Mouse (Mus musculus) kidney, postnatal 0 days (tissue): ENCODE measurements around the gene Pon2. TPM values are rescaled to one million over a fixed set of nuclear protein-coding genes. Genes with fewer than 3 reads are reported as not detected.

Source experiments
- ATAC-seq: fragments of 200-750 bp; cut with Nextera tagmentation; replicated peaks from 2 replicates; pipeline ENCODE4 v1.8.0; 2017; ENCODE audit warnings: low read depth, moderate number of reproducible peaks, moderate TSS enrichment, moderate library complexity; ENCODE audit not compliant: low FRiP score
- DNase-seq: peaks from one replicate; pipeline ENCODE4 v3.0.0-alpha.2; 2016; ENCODE audit warnings: low spot score
- H3K27ac ChIP-seq: fragments of 300-500 bp; sonication (generic); 2 replicates; pipeline ENCODE4 v1.5.1; 2014; ENCODE audit warnings: mild to moderate bottlenecking
- H3K27me3 ChIP-seq: fragments of 300-500 bp; sonication (generic); 2 replicates; pipeline ENCODE4 v1.6.1; 2014; ENCODE audit warnings: low read length, mixed read lengths; ENCODE audit not compliant: insufficient read depth
- H3K36me3 ChIP-seq: fragments of 300-500 bp; sonication (generic); 2 replicates; pipeline ENCODE4 v1.6.1; 2014; ENCODE audit warnings: low read length, mixed read lengths; ENCODE audit not compliant: insufficient read depth
- H3K4me1 ChIP-seq: fragments of 300-500 bp; sonication (generic); replicated peaks from 2 replicates; pipeline ENCODE4 v1.6.1; 2014; ENCODE audit warnings: antibody characterized with exemption, low read length, mixed read lengths; ENCODE audit not compliant: insufficient read depth
- H3K4me2 ChIP-seq: fragments of 300-500 bp; sonication (generic); 2 replicates; pipeline ENCODE4 v1.6.1; 2014; ENCODE audit warnings: mild to moderate bottlenecking, low read length, moderate library complexity, mixed read lengths
- H3K4me3 ChIP-seq: fragments of 300-500 bp; sonication (generic); replicated peaks from 2 replicates; pipeline ENCODE4 v1.5.1; 2014; ENCODE audit warnings: low read depth, low read length
- H3K9ac ChIP-seq: fragments of 300-500 bp; sonication (generic); 2 replicates; pipeline ENCODE4 v1.6.1; 2014; ENCODE audit warnings: low read depth, low read length
- H3K9me3 ChIP-seq: fragments of 300-500 bp; sonication (generic); replicated peaks from 2 replicates; pipeline ENCODE4 v1.6.1; 2016; ENCODE audit warnings: low read length, inconsistent platforms, mixed read lengths
- CTCF ChIP-seq: IDR thresholded peaks from 2 replicates; pipeline ENCODE4 v1.5.1; 2016; ENCODE audit warnings: antibody characterized with exemption, low read depth, mild to moderate bottlenecking, moderate library complexity
- WGBS: fragments of 180-500 bp; shearing (Covaris S2); extraction: QIAGEN DNeasy Blood & Tissue Kit; methylation state at CpG from one replicate; pipeline ENCODE4 v1.1.7; 2014; 5-methylcytosine and 5-hydroxymethylcytosine counted together
- polyA plus RNA-seq: library from polyadenylated mRNA; unstranded; fragments of >200 nt; fragmentation: Nextera tagmentation; extraction: Ambion mirVana; gene quantifications from 2 replicates; pipeline ENCODE4 v1.2.1, GENCODE M21; 2015

Gene Pon2
- polyA plus RNA-seq, 1 experiment from 2014 or later: 25.8 TPM

GRCm38 (mm10) chr6:5309595-5310197 is 11.4 kb upstream of the Pon2 start:
- no peak overlapping the region for H3K27ac ChIP-seq
- H3K36me3 ChIP-seq: no peaks in the 10 kb centered on the region
- TF ChIP-seq CTCF: no peak
- no peaks in the 10 kb centered on the region for H3K4me1 ChIP-seq
- no peaks in the 10 kb centered on the region for H3K27me3 ChIP-seq
- no peak overlapping the region for H3K9ac ChIP-seq
- no peak overlapping the region for H3K4me3 ChIP-seq
- no peaks in the 10 kb centered on the region for H3K9me3 ChIP-seq
- 76% methylated on average over 7 of the region's 7 CpGs for WGBS
- ATAC-seq (no peak), DNase-seq (no peak)
- no peak overlapping the region for H3K4me2 ChIP-seq

- Histone ChIP-seq H3K4me2 (no peak overlapping the region), H3K9me3 (no peaks in the 10 kb centered on the region), H3K27ac (no peak overlapping the region), H3K4me1 (no peaks in the 10 kb centered on the region), H3K4me3 (no peak overlapping the region), H3K27me3 (no peaks in the 10 kb centered on the region), H3K36me3 (no peaks in the 10 kb centered on the region), H3K9ac (no peak overlapping the region)
- TF ChIP-seq CTCF: no peak
- 70% methylated on average over 3 of the region's 3 CpGs for WGBS
- DNase-seq: no peak
- no peak for ATAC-seq
Measured at GRCm38 (mm10) chr6:5305926-5306325, 7.7 kb upstream of the Pon2 start.

- no peaks in the 10 kb centered on the region for H3K36me3 ChIP-seq
- H3K4me2 ChIP-seq: no peak overlapping the region
- H3K9ac ChIP-seq: no peak overlapping the region
- H3K9me3 ChIP-seq: no peaks in the 10 kb centered on the region
- no peak for TF ChIP-seq CTCF
- no peaks in the 10 kb centered on the region for H3K4me1 ChIP-seq
- no peak for DNase-seq
- no peaks in the 10 kb centered on the region for H3K27me3 ChIP-seq
- H3K4me3 ChIP-seq: no peak overlapping the region
- 91% methylated on average over 8 of the region's 8 CpGs for WGBS
- no peak overlapping the region for H3K27ac ChIP-seq
- no peak for ATAC-seq
Measured at GRCm38 (mm10) chr6:5304956-5305355, 6.7 kb upstream of the Pon2 start.

GRCm38 (mm10) chr6:5300629-5301028 is 2.4 kb upstream of the Pon2 start:
- no peak for DNase-seq
- no peak overlapping the region for H3K4me3 ChIP-seq

GRCm38 (mm10) chr6:5299561-5299960 is 1.3 kb upstream of the Pon2 start:
- Histone ChIP-seq H3K9me3 (no peaks in the 10 kb centered on the region), H3K4me1 (no peaks in the 10 kb centered on the region), H3K4me3 (no peak overlapping the region), H3K27me3 (no peaks in the 10 kb centered on the region), H3K9ac (no peak overlapping the region), H3K27ac (no peak overlapping the region), H3K36me3 (no peaks in the 10 kb centered on the region), H3K4me2 (no peak overlapping the region)
- DNase-seq (no peak), ATAC-seq (no peak)
- WGBS: 77% methylated on average over 5 of the region's 5 CpGs
- TF ChIP-seq CTCF: no peak

More at GRCm38 (mm10) chr6:5300629-5301028, 2.4 kb upstream of the Pon2 start:
- Histone ChIP-seq H3K4me1 (no peaks in the 10 kb centered on the region), H3K4me2 (no peak overlapping the region), H3K9ac (no peak overlapping the region), H3K27ac (no peak overlapping the region), H3K27me3 (no peaks in the 10 kb centered on the region), H3K9me3 (no peaks in the 10 kb centered on the region), H3K36me3 (no peaks in the 10 kb centered on the region)
- no peak for ATAC-seq
- WGBS: 87% methylated on average over 8 of the region's 8 CpGs
- TF ChIP-seq CTCF: no peak

GRCm38 (mm10) chr6:5297321-5298091 is 749 bp downstream of the Pon2 start:
- Histone ChIP-seq H3K4me2 (peak overlapping the region; percentile 60), H3K9me3 (no peaks in the 10 kb centered on the region), H3K9ac (peak overlapping the region; percentile 78), H3K36me3 (no peaks in the 10 kb centered on the region), H3K27me3 (no peaks in the 10 kb centered on the region), H3K4me1 (no peaks in the 10 kb centered on the region), H3K27ac (peak overlapping the region; percentile 85), H3K4me3 (peak overlapping the region; percentile 65)
- ATAC-seq (peak; percentile 47), DNase-seq (peak; percentile 89)
- no peak for TF ChIP-seq CTCF
- 3% methylated on average over 24 of the region's 25 CpGs for WGBS
